Mouse (Mus musculus): ENCODE data around the gene Trnp1.
A peak's percentile ranks its signal among the peaks of the same experiment; 100 is the strongest.

Trnp1 gene

GRCm38 (mm10) chr4:133494432-133494831, 3.9 kb downstream of the Trnp1 start:
- peak; percentile 57 for DNase-seq (ENCODE audit: low spot score)

DNA sequence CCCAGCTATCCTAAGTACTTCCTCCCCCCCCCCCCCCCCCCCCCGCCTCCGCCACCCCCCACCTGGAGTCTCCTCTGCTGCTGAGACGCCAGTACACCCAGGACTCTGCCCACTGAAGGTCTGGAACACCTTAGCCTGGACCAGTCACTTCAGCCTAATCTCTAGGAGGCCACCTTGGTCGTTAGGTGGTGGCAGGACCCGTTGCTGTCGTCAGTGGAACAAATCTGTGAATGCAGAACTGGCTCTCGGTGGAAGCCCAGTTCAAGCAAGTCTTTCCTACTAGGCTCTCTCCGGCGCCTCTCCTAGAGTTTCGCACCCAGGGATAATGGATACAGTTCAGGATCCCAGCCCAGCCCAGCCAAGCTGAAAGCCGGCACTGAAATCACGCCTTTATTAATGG, 4.5 kb downstream of the Trnp1 start:
- no peak for DNase-seq (ENCODE audit: low spot score)

DNA sequence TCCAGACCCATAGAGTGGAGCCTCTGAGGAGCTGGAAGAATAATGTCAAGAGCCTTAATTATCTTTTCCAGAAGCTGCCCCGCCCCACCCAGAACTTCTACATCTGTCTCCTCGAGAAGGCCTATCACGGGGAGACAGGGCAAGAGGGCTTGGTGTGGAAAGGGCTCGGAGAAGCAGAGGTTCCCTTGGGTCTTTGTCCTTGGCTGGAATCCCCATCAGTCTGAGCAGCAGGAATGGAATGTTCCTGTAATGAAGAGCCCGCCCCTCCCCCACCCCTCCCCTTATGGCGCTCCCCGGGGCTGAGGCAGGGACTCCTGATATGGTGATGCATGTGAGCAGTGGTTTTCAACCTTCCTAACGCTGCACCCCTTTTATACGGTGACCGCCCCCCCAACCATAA, 6.5 kb downstream of the Trnp1 start:
- DNase-seq (ENCODE audit: low spot score) = no peak

DNA sequence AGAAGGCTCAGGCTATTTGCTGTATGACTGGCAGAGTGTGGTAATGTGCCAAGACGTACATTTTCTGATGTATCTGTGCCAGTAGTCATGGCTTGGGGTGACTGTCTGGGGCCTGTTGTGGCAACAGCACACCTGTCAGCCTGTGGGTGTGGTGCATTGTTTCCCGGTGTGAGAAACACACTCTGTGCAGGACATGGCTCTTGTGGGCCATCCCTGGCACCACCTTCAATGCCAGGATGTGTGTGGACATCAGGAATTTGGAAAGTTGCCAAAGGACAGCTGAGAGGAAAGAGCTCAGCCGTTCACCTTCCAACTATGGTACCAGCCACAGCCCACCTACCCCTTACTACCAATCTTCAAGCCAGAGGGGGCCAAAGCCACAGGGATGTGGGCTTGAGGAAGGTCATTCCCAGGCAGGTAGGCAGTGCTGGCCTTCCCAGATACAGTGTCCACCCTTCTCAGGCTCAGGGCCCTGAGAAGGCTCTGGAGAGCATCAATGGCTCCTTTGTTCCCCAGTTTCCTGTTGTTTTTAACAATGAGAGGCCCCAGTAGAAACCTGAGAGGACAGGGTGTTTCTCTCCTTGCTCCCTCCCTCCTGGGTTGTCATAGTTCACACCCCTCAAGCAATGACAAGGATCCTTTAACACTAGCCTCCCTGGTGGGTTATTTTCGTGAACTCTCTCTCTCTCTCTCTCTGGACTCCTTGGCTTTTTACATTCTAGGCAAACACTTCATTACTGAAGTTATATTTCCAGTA, 8.7 kb downstream of the Trnp1 start:
- no peak for DNase-seq (ENCODE audit: low spot score)

- no peak for DNase-seq (ENCODE audit: low spot score)
Observed at GRCm38 (mm10) chr4:133488619-133489392, 9.5 kb downstream of the Trnp1 start.

DNA sequence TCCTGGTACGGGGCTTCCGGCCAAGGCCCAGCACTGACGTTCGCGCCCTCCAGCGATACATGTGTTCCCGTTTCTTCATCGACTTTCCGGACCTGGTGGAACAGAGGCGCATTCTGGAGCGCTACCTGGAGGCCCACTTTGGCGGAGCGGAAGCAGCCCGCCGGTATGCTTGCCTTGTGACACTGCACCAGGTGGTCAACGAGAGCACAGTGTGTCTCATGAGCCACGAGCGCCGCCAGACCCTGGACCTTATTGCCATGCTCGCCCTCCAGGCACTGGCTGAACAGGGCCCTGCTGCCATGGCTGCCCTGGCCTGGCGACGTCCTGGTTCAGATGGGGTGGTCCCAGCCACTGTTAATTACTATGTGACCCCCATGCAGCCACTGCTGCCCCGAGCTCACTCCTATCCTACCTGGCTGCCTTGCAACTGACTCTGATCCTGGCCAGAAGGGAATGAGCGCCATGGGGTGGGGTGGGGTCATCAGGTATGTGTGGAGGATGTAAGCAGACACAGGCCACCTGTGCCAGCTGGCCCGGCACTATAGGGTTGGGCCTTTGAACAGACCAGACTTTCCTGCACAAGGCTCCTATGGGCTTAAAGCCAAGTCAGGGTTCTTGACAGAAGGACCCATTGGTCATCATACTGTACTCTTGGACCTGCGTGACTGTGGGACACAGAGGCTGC, 11.5 kb downstream of the Trnp1 start:
- DNase-seq (ENCODE audit: low spot score) = no peak

- DNase-seq (ENCODE audit: low spot score) = no peak
Observed at GRCm38 (mm10) chr4:133485691-133486425, 12.5 kb downstream of the Trnp1 start.

- DNase-seq (ENCODE audit: low spot score) = no peak
Observed at GRCm38 (mm10) chr4:133484266-133485025, 13.9 kb downstream of the Trnp1 start.

- no peak for DNase-seq (ENCODE audit: low spot score)
Observed at GRCm38 (mm10) chr4:133482479-133482878, 15.9 kb downstream of the Trnp1 start.

GRCm38 (mm10) chr4:133481488-133481887, 16.9 kb downstream of the Trnp1 start:
- no peak for DNase-seq (ENCODE audit: low spot score)

DNA sequence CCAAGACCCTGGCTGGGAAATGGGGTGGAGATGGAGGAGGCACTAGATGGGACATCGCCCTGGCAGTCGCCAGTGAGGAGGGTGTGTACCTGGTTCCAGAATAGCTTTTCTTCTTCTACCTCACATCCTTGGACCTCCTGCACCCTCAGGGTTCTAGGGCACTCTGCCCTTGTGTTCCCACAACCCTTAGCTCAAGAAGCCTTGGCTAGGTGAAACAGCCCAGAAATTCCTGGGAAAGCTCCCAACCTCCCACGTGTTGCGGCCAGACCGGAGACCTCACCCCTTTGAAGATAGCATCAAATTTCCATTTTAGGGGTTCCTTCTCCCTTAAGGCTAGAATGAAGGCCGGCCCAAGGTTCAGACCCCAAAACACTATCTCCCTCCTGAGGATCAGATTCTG, 17.6 kb downstream of the Trnp1 start:
- no peak for DNase-seq (ENCODE audit: low spot score)

DNA sequence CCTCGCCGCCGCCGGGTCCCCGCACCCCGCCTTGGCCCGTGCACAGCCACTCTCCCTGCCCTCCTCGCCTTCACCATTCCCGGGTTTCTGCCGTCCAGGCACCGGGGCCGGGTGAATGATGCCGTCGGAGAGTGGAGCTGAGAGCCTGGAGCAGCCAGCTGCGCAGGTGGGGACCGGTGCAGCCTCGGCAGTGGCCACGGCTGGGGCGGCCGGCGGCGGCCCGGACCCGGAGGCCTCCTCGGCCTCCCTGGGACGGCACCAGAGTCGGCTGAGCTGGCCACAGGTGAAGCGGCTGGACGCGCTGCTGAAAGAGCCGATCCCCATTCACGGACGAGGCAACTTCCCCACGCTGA, 18.2 kb downstream of the Trnp1 start:
- no peak for DNase-seq (ENCODE audit: low spot score)

DNA sequence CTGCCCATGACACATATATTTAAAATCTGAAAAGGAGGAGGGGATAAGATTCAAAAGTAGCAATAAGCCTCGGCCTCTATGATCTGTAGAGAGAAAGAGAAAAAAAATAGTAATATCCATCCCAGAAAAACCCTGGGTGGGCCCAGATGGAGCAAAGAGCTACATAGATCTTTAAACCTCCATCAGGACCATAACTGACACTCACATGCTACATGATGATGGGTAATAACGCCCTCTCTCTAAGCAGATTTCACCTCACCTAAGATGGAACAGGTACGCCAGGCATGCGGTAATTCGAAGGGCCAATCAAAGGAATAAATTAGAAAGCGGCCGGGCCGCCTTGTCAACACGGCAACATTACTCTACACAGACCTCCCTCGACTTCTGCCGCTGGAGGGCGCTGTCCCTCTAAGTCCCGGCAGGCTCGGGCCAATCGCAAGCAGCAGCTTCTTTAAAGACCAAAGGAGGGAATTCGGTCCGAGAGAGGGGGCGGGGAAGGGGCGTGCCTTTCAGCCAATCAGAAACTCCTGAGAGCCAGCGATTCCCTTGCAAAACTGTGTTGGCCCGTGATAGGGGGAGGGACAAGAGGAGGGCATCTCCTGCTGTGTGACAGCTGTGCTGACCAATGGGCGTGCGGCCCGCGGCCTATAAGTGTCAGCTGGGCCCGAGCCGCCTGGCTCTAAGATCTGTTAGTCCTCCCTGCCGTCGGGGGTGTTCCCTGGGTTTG, 18.7 kb downstream of the Trnp1 start, which contains the start of gene Tent5b:
Tent5b (plus strand) TSS at position 675 of the 727 bp plus-strand sequence.
- DNase-seq (ENCODE audit: low spot score) = peak; percentile 97

GRCm38 (mm10) chr4:133473833-133474232, 24.5 kb downstream of the Trnp1 start:
- DNase-seq (ENCODE audit: low spot score) = no peak

DNA sequence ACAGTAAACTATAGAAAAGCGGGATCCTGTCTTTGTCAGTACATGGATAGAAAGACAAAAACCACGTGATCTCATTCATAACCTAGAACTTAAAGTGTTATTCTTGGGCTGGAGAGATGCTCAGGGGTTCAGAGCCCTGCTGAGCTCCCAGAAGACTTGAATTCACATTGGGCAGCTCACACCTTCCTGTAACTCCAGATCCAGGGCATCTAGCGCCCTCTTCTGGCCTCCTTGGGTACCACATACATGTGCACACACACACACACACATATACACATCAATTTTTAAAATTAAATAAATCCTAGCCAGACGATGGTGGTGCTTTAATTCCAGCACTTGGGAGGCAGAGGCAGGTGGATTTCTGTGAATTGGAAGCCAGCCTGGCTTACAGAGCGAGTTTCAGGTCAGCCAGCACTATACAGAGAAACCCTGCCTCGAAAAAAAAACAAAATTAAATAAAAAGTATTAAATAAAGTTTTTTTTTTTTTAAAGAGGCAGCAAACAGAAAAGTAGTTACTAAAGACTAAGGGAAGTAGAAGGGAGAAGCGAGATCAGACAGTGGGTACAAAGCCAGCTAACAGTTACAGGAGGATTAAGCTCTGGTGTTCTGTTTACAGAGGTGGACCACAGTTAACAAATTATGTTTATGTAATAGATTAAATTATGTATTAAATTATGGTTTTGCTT, 27.1 kb downstream of the Trnp1 start:
- DNase-seq (ENCODE audit: low spot score) = no peak

GRCm38 (mm10) chr4:133469122-133469521, 29.2 kb downstream of the Trnp1 start:
- DNase-seq (ENCODE audit: low spot score) = no peak

DNA sequence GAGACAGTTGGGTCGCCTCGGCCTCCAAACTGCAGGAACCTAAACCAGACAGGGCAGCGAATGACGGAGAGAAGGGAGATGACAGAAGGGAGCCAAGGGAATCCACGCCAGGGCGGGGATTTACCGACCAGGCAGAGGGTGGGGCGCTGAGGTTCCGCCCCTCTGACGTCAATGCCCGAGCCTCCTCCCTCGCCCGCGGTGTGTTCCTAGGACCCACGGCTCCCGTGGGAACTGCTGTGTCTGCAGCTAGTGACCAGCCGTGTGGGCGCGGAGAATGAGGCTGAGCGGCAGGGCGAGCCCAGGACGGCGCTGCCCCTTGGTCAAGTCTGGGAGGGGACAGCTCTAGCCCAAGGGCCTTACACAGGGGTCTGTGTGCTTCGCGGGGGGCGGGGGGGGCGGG, 30.3 kb downstream of the Trnp1 start:
- DNase-seq (ENCODE audit: low spot score) = peak; percentile 45

DNA sequence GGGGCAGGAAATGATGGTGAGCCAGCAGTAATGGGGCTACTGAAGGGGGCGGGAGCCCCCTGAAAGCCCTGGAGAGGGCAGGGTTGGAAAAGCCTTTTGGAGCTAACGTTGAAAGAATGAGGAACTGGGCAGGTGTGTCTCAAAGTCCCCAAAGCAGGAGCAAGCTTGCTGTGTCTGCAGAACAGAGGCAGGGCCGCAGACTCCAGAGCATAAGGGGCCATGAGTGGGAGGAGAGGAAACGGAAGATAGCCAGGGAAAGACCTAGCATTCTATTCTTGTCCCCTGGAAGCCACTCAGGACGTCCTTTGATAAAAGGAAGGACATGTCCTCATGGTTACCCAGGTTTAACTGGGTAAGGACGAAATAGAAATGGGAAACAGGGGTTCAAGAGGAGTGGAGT, 35.2 kb downstream of the Trnp1 start:
- no peak for DNase-seq (ENCODE audit: low spot score)

- DNase-seq (ENCODE audit: low spot score) = no peak
Observed at GRCm38 (mm10) chr4:133461362-133461761, 37.0 kb downstream of the Trnp1 start.

DNA sequence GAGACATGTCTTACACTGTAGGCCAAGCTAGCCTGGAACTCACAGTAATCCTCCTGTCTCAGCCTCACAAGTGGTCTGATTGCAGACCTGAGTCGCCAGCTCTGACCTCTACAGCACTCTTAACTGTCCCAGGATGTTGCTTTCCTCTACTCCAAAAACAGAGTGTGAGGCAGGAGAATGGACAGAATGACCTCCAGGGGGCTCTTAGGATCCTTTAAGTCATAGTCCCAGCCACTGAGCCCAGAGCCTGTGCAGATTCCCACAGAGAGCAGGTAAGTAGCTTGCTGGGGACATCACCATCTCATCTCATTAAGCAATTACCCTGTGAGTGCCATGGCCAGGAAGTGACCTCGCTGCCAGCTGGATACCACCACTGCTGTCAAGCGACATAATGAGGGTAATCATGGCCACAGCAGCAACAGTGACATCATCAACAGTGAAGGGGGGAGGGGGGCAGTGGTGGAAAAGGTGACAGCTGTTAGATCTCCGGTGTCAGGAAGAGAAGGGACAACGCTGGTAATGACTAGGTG, 37.5 kb downstream of the Trnp1 start:
- DNase-seq (ENCODE audit: low spot score) = no peak
